Mouse (Mus musculus) hindbrain, embryonic 13.5 days (tissue): ENCODE measurements at regions not wholly inside any gene's neighbourhood (a gene's known extent, or its start where the extent isn't known, plus 50 kb on each side); places are given as distances from the start of the nearest gene placed in this dataset.
A peak's percentile ranks its signal among the peaks of the same experiment; 100 is the strongest.

ENCODE experiments used
- ATAC-seq: fragments of 200-750 bp; cut with Nextera tagmentation; 2 replicates; pipeline ENCODE4 v1.8.0; 2017; ENCODE audit warnings: moderate TSS enrichment; ENCODE audit not compliant: low FRiP score
- H3K27ac ChIP-seq: fragments of 300-500 bp; sonication (generic); 2 replicates; pipeline ENCODE4 v1.5.1; 2015; ENCODE audit warnings: inconsistent platforms, mild to moderate bottlenecking, moderate library complexity
- H3K27me3 ChIP-seq: fragments of 300-500 bp; sonication (generic); 2 replicates; pipeline ENCODE4 v1.6.1; 2015; ENCODE audit warnings: mild to moderate bottlenecking, inconsistent platforms
- H3K36me3 ChIP-seq: fragments of 300-500 bp; sonication (generic); 2 replicates; pipeline ENCODE4 v1.6.1; 2015; ENCODE audit warnings: mild to moderate bottlenecking, inconsistent platforms
- H3K4me1 ChIP-seq: fragments of 300-500 bp; sonication (generic); replicated peaks from 2 replicates; pipeline ENCODE4 v1.6.1; 2015; ENCODE audit warnings: inconsistent platforms
- H3K4me2 ChIP-seq: fragments of 300-500 bp; sonication (generic); 2 replicates; pipeline ENCODE4 v1.6.1; 2015; ENCODE audit warnings: inconsistent platforms, mild to moderate bottlenecking, moderate library complexity
- H3K4me3 ChIP-seq: fragments of 300-500 bp; sonication (generic); 2 replicates; pipeline ENCODE4 v1.5.1; 2015; ENCODE audit warnings: mild to moderate bottlenecking, inconsistent platforms
- H3K9ac ChIP-seq: fragments of 300-500 bp; sonication (generic); 2 replicates; pipeline ENCODE4 v1.6.1; 2015; ENCODE audit warnings: mild to moderate bottlenecking, inconsistent platforms
- H3K9me3 ChIP-seq: fragments of 300-500 bp; sonication (generic); 2 replicates; pipeline ENCODE4 v1.6.1; 2016; ENCODE audit warnings: inconsistent platforms
- whole genome bisulfite sequencing: fragments of 180-500 bp; shearing (Covaris S2); methylation state at CpG from one replicate; pipeline ENCODE4 v1.1.7; 2015; 5-methylcytosine and 5-hydroxymethylcytosine counted together

- H3K4me2 ChIP-seq, result no peak overlapping the region
- 71% methylated on average over 5 of the region's 5 CpGs for WGBS
- H3K9me3 ChIP-seq, result no peaks in the 10 kb centered on the region
Measured at GRCm38 (mm10) chr13:34800906-34801305, 66.3 kb downstream of the Fam50b start.

GRCm38 (mm10) chr13:34806532-34807092 lies 68.5 kb upstream of the Prpf4b start:
- no peak overlapping the region for H3K9ac ChIP-seq
- H3K4me3 ChIP-seq, result no peak overlapping the region
- peak; percentile 54; the same call in 1 of the 2 replicates for ATAC-seq
- peaks cover 9% of the 10 kb centered on the region for H3K4me1 ChIP-seq
- H3K4me2 ChIP-seq, result no peak overlapping the region
- 34% methylated on average over 9 of the region's 9 CpGs for WGBS
- H3K9me3 ChIP-seq, result no peaks in the 10 kb centered on the region
- no peak overlapping the region for H3K27ac ChIP-seq
- H3K27me3 ChIP-seq, result no peaks in the 10 kb centered on the region
- no peaks in the 10 kb centered on the region for H3K36me3 ChIP-seq

More at GRCm38 (mm10) chr13:34800906-34801305, 66.3 kb downstream of the Fam50b start:
- H3K4me1 ChIP-seq, result no peaks in the 10 kb centered on the region
- no peak overlapping the region for H3K4me3 ChIP-seq
- H3K36me3 ChIP-seq, result no peaks in the 10 kb centered on the region
- H3K27me3 ChIP-seq, result no peaks in the 10 kb centered on the region
- H3K9ac ChIP-seq, result no peak overlapping the region
- no peak overlapping the region for H3K27ac ChIP-seq
- no peak for ATAC-seq

DNA sequence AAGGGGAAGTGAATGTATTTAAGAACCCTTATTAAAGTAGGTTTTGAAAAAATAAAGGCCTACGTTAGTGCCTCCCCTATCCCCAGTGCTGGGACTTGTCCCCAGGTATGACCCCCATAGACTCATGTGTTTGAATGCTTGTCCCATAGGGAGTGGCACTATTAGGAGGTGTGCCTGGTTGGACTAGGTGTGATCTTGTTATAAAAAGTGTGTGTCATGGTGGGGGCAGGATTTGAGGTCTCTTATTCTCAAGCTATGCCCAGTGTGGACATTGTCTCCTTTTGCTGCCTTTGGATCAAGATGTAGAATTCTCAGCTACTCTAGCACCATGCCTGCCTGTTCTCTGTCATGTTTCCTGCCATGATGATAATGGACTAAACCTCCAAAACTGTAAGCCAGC lies 65.6 kb upstream of the Prpf4b start:
- H3K4me2 ChIP-seq, result no peak overlapping the region
- ATAC-seq, result no peak
- H3K27ac ChIP-seq, result no peak overlapping the region
- no peaks in the 10 kb centered on the region for H3K27me3 ChIP-seq
- H3K4me1 ChIP-seq, result peaks cover 16% of the 10 kb centered on the region
- 98% methylated on average over 1 of the region's 1 CpGs for WGBS
- peaks cover 15% of the 10 kb centered on the region; the same call in 1 of the 2 replicates for H3K9me3 ChIP-seq
- H3K4me3 ChIP-seq, result no peak overlapping the region
- no peaks in the 10 kb centered on the region for H3K36me3 ChIP-seq
- H3K9ac ChIP-seq, result no peak overlapping the region

GRCm38 (mm10) chr13:34814161-34815056 lies 60.7 kb upstream of the Prpf4b start:
- peak; percentile 92 for ATAC-seq
- Histone ChIP-seq H3K4me1 (peaks cover 26% of the 10 kb centered on the region), H3K9ac (peak overlapping the region; percentile 51), H3K36me3 (no peaks in the 10 kb centered on the region), H3K27ac (peak overlapping the region; percentile 85), H3K4me3 (0 out of 2 replicates have a peak overlapping the region, but pooled peaks have one; percentile 3), H3K27me3 (no peaks in the 10 kb centered on the region), H3K9me3 (peaks cover 15% of the 10 kb centered on the region; the same call in 1 of the 2 replicates), H3K4me2 (peak overlapping the region; percentile 34)
- 13% methylated on average over 18 of the region's 18 CpGs for WGBS

DNA sequence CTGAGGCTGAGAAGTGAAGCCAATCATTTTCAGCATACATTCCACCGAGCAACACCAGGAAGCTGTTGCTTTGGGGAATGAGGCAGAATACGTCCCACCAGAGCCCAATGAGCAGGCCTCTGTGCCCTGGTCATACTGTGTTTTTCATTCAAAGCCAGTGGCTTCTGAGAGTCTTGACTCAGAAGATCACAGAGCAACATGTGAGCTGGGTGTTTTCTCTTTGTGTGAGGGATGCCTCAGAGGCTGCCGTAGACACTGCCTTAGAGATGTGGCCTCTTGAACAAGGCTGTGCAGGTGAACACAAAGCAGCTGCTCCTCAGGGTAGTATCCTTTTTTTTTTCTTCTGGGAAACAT lies 60.1 kb upstream of the Prpf4b start:
- Histone ChIP-seq H3K4me3 (no peak overlapping the region), H3K9ac (no peak overlapping the region), H3K36me3 (no peaks in the 10 kb centered on the region), H3K4me2 (peak overlapping the region; percentile 34), H3K9me3 (peaks cover 15% of the 10 kb centered on the region; the same call in 1 of the 2 replicates), H3K4me1 (peaks cover 26% of the 10 kb centered on the region), H3K27me3 (no peaks in the 10 kb centered on the region), H3K27ac (peak overlapping the region; percentile 85)
- 20% methylated on average over 3 of the region's 3 CpGs for WGBS
- peak; percentile 25; the same call in 1 of the 2 replicates for ATAC-seq

GRCm38 (mm10) chr13:34818211-34818610 lies 56.9 kb upstream of the Prpf4b start:
- Histone ChIP-seq H3K36me3 (no peaks in the 10 kb centered on the region), H3K4me1 (peaks cover 26% of the 10 kb centered on the region), H3K27ac (no peak overlapping the region), H3K9me3 (peaks cover 2% of the 10 kb centered on the region; the same call in 1 of the 2 replicates), H3K9ac (no peak overlapping the region), H3K4me2 (no peak overlapping the region), H3K4me3 (no peak overlapping the region), H3K27me3 (no peaks in the 10 kb centered on the region)
- ATAC-seq, result no peak
- 92% methylated on average over 5 of the region's 5 CpGs for WGBS

DNA sequence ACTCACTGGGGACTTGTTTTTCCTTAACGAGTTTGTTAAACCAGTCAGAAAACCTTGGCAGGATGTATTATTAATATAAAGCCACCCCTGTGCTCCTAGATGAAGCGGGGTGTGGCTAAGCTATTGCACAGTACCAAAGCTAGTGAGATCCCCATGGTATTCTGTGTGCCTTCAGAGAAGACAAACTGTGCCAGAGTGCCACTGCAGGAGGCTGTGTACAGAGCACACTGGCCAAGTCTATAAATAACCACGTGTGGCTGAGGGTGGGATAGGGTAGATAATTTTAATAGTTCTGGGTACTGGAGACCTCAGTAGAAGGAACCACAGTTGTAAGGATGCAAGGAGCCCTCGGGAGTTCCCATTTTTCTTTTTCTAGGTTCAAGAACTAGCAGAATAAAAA lies 54.7 kb upstream of the Prpf4b start:
- no peaks in the 10 kb centered on the region for H3K36me3 ChIP-seq
- peaks cover 11% of the 10 kb centered on the region for H3K4me1 ChIP-seq
- no peak for ATAC-seq
- WGBS, result 71% methylated on average over 4 of the region's 4 CpGs
- H3K27ac ChIP-seq, result no peak overlapping the region
- H3K9me3 ChIP-seq, result no peaks in the 10 kb centered on the region
- no peaks in the 10 kb centered on the region for H3K27me3 ChIP-seq
- no peak overlapping the region for H3K4me2 ChIP-seq
- H3K4me3 ChIP-seq, result no peak overlapping the region
- no peak overlapping the region for H3K9ac ChIP-seq

DNA sequence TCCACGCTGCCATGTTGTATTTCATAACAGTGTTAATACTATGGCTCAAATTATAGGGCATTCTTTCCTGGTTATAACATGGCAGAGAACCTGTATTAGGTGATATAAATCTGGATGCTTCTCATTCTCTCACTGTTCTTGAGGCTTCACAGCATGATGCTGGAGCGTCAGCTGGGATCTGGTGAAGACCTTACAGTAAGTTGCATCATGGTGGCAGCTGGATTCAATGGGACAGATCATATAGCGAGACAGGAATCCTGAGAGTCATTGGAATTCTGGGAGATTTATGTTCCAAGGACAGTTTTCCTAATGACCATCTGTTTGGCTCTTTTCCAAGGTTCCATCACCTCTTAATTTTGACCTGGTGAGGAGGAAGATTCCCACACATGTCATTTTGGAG lies 53.2 kb upstream of the Prpf4b start:
- H3K4me3 ChIP-seq, result no peak overlapping the region
- 80% methylated on average over 3 of the region's 3 CpGs for WGBS
- H3K4me2 ChIP-seq, result no peak overlapping the region
- peaks cover 2% of the 10 kb centered on the region for H3K4me1 ChIP-seq
- no peak overlapping the region for H3K9ac ChIP-seq
- H3K27ac ChIP-seq, result no peak overlapping the region
- no peaks in the 10 kb centered on the region for H3K27me3 ChIP-seq
- no peaks in the 10 kb centered on the region for H3K36me3 ChIP-seq
- no peak for ATAC-seq
- no peaks in the 10 kb centered on the region for H3K9me3 ChIP-seq

DNA sequence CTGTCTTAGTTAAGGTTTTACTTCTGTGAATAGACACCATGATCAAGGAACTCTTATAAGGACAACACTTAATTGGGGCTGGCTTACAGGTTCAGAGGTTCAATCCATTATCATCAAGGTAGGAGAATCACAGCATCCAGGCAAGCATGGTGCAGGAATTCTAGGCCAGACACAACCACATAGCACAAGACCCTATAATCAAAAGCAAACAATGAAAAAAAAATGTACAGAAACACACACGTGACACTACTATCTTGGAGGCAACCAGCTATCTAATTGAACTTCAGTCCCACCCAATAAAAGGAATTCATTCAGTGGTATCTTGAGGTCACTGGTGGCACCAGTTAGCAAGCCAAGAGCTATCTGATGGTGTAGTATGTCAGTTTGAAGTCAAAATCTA lies 50.9 kb upstream of the Prpf4b start:
- Histone ChIP-seq H3K4me2 (no peak overlapping the region), H3K9me3 (no peaks in the 10 kb centered on the region), H3K4me3 (no peak overlapping the region), H3K27ac (no peak overlapping the region), H3K27me3 (no peaks in the 10 kb centered on the region), H3K9ac (no peak overlapping the region), H3K36me3 (no peaks in the 10 kb centered on the region), H3K4me1 (peaks cover 4% of the 10 kb centered on the region)
- no peak for ATAC-seq
- 94% methylated on average over 1 of the region's 1 CpGs for WGBS
